Mouse (Mus musculus) thymus, adult 2 months (tissue): ENCODE measurements around the gene Atxn3. TPM values are rescaled to one million over a fixed set of nuclear protein-coding genes. Genes with fewer than 3 reads are reported as not detected.
A peak's percentile ranks its signal among the peaks of the same experiment; 100 is the strongest.

Source experiments
- DNase-seq: peaks from one replicate; pipeline ENCODE4 v3.0.0; 2021
- H3K27ac ChIP-seq: fragments of 200-500 bp; 2 replicates; pipeline ENCODE4 v1.5.1; 2012; ENCODE audit warnings: low read length, control low read depth; ENCODE audit not compliant: control insufficient read depth, insufficient read depth
- H3K27me3 ChIP-seq: fragments of 200-500 bp; 2 replicates; pipeline ENCODE4 v1.6.1; 2012; ENCODE audit warnings: mild to moderate bottlenecking, low read length, moderate library complexity, mixed read lengths; ENCODE audit not compliant: control insufficient read depth, insufficient read depth
- H3K36me3 ChIP-seq: fragments of 200-500 bp; 2 replicates; pipeline ENCODE4 v1.6.1; 2012; ENCODE audit warnings: mild to moderate bottlenecking, low read length, moderate library complexity; ENCODE audit not compliant: control insufficient read depth, insufficient read depth
- H3K4me1 ChIP-seq: fragments of 200-500 bp; replicated peaks from 2 replicates; pipeline ENCODE4 v1.6.1; 2012; ENCODE audit warnings: low read length; ENCODE audit not compliant: control insufficient read depth, insufficient read depth
- H3K4me3 ChIP-seq: fragments of 200-500 bp; 2 replicates; pipeline ENCODE4 v1.5.1; 2012; ENCODE audit warnings: mild to moderate bottlenecking, low read length, control low read depth, moderate library complexity; ENCODE audit not compliant: control insufficient read depth, insufficient read depth
- CTCF ChIP-seq: fragments of 200-500 bp; IDR thresholded peaks from 2 replicates; pipeline ENCODE4 v1.5.1; 2012; ENCODE audit warnings: mild to moderate bottlenecking, control low read depth, low read length, moderate library complexity, borderline replicate concordance; ENCODE audit not compliant: control insufficient read depth, poor library complexity, insufficient read depth; ENCODE audit errors: extremely low read depth
- POLR2A ChIP-seq: fragments of 200-500 bp; IDR thresholded peaks from 2 replicates; pipeline ENCODE4 v1.6.1; 2012; ENCODE audit warnings: mild to moderate bottlenecking, low read length, control low read depth, moderate library complexity; ENCODE audit not compliant: control insufficient read depth, poor library complexity, insufficient read depth; ENCODE audit errors: extremely low read depth
- WGBS: fragments of 180-500 bp; shearing (Covaris S2); methylation state at CpG from one replicate; pipeline ENCODE4 v1.1.7; 2018; 5-methylcytosine and 5-hydroxymethylcytosine counted together
- polyA plus RNA-seq: library from polyadenylated mRNA; depleted of rRNA; stranded (reverse); fragments of >200 nt; gene quantifications from 2 replicates; pipeline ENCODE4 v1.2.3, GENCODE M21; 2012

Gene Atxn3
- polyA plus RNA-seq, 1 experiment: 6.0 TPM

GRCm38 (mm10) chr12:101912626-101913490, 45.2 kb downstream of the Atxn3 start, which contains the start of gene Trip11:
TSS of gene Trip11 (minus strand) at chr12:101913267.
- peak; percentile 89 for DNase-seq
- H3K4me1 ChIP-seq: peaks cover 7% of the 10 kb centered on the region
- under 1% methylated on average over 69 of the region's 69 CpGs for WGBS
- peaks cover 8% of the 10 kb centered on the region for H3K36me3 ChIP-seq
- TF ChIP-seq POLR2A (peak; percentile 79), CTCF (peak; percentile 55; the same call in 1 of the 2 replicates)
- H3K27ac ChIP-seq: peak within 1 kb of the TSS; percentile 54
- H3K27me3 ChIP-seq: no peaks in the 10 kb centered on the region
- peak within 1 kb of the TSS; percentile 92 for H3K4me3 ChIP-seq

GRCm38 (mm10) chr12:101911346-101911745, 46.7 kb downstream of the Atxn3 start:
- Histone ChIP-seq H3K27ac (no peak overlapping the region), H3K36me3 (peaks cover 8% of the 10 kb centered on the region), H3K4me1 (peaks cover 7% of the 10 kb centered on the region), H3K27me3 (no peaks in the 10 kb centered on the region), H3K4me3 (no peak overlapping the region)
- WGBS: 98% methylated on average over 3 of the region's 3 CpGs
- DNase-seq: no peak
- TF ChIP-seq CTCF: no peak
- no peak for TF ChIP-seq POLR2A

- Histone ChIP-seq H3K4me1 (peaks cover 12% of the 10 kb centered on the region), H3K27me3 (no peaks in the 10 kb centered on the region), H3K4me3 (no peak overlapping the region), H3K27ac (no peak overlapping the region), H3K36me3 (peaks cover 8% of the 10 kb centered on the region)
- TF ChIP-seq POLR2A: no peak
- no peak for TF ChIP-seq CTCF
- no peak for DNase-seq
- 99% methylated on average over 6 of the region's 6 CpGs for WGBS
Measured at GRCm38 (mm10) chr12:101910360-101910759, 47.7 kb downstream of the Atxn3 start.

- WGBS: 14% methylated on average over 12 of the region's 12 CpGs
- H3K27ac ChIP-seq: peak overlapping the region; percentile 38; the same call in 1 of the 2 replicates
- no peak overlapping the region; the same call in 1 of the 2 replicates for H3K4me3 ChIP-seq
- TF ChIP-seq POLR2A (no peak), CTCF (0 out of 2 replicates have a peak, but pooled peaks have one; percentile 22)
- peaks cover 7% of the 10 kb centered on the region for H3K4me1 ChIP-seq
- DNase-seq: peak; percentile 24
- peaks cover 8% of the 10 kb centered on the region for H3K36me3 ChIP-seq
- H3K27me3 ChIP-seq: no peaks in the 10 kb centered on the region
Measured at GRCm38 (mm10) chr12:101905817-101906216, 52.2 kb downstream of the Atxn3 start.

GRCm38 (mm10) chr12:101904906-101905305, 53.1 kb downstream of the Atxn3 start:
- DNase-seq: no peak
- Histone ChIP-seq H3K27ac (no peak overlapping the region), H3K36me3 (peaks cover 8% of the 10 kb centered on the region), H3K27me3 (no peaks in the 10 kb centered on the region), H3K4me1 (peaks cover 7% of the 10 kb centered on the region), H3K4me3 (no peak overlapping the region)
- 31% methylated on average over 4 of the region's 4 CpGs for WGBS
- TF ChIP-seq CTCF (no peak), POLR2A (no peak)

GRCm38 (mm10) chr12:101904170-101904569, 53.9 kb downstream of the Atxn3 start:
- no peaks in the 10 kb centered on the region for H3K27me3 ChIP-seq
- no peak for TF ChIP-seq CTCF
- DNase-seq: no peak
- H3K4me1 ChIP-seq: peaks cover 7% of the 10 kb centered on the region
- H3K4me3 ChIP-seq: no peak overlapping the region
- WGBS: 96% methylated on average over 3 of the region's 3 CpGs
- H3K27ac ChIP-seq: no peak overlapping the region
- peaks cover 7% of the 10 kb centered on the region for H3K36me3 ChIP-seq
